Mouse (Mus musculus): ENCODE measurements at regions not wholly inside any gene's neighbourhood (a gene's known extent, or its start where the extent isn't known, plus 50 kb on each side); places are given as distances from the start of the nearest gene placed in this dataset.

- TF ChIP-seq CTCF (IDR thresholded peaks at IDR 0.05; ENCODE audit: control insufficient read depth, insufficient read depth, insufficient replicate concordance, low read depth, low read length) (no peak), POLR2A (IDR thresholded peaks at IDR 0.05; ENCODE audit: control insufficient read depth, low read depth, low read length) (no peak)
Measured at GRCm38 (mm10) chr1:185898475-185898874, 218.6 kb downstream of the Lyplal1 start.

Measured in testis, adult 2 months (tissue).